Mouse (Mus musculus) B cell, adult (primary cell): ENCODE results near the gene Ramp1. TPM values are rescaled to one million over a fixed set of nuclear protein-coding genes. Genes with fewer than 3 reads are reported as not detected.

Experiments
- total RNA-seq: library from RNA; stranded (reverse); gene quantifications from 4 replicates; pipeline ENCODE4 v1.2.4, GENCODE M21; 2023; ENCODE audit not compliant: inconsistent age

Gene Ramp1
- total RNA-seq: 0.22 to 0.60 TPM in 2 of 4 replicates, not detected in the others

GRCm38 (mm10) chr1:91179533-91180173, at the start of gene Ramp1:
TSS of gene Ramp1 (plus strand) at chr1:91179822.

GRCm38 (mm10) chr1:91144813-91145212, 34.8 kb upstream of the Ramp1 start, which contains the start of gene Rbm44:
TSS of gene Rbm44 (plus strand) at chr1:91145089.

GRCm38 (mm10) chr1:91249564-91250414, 70.2 kb downstream of the Ramp1 start, which contains the start of gene Ube2f:
TSS of gene Ube2f (plus strand) at chr1:91250304.

Other genes with a start within 250 kb of the Ramp1 start
- gene Prlh, start 226.7 kb upstream of the Ramp1 start, total RNA-seq: not detected in 4 replicates
- not detected in 4 replicates for gene Rab17, start 210.2 kb upstream of the Ramp1 start, total RNA-seq
- 115 to 136 TPM (median 127 TPM) in 4 replicates for gene Lrrfip1, start 181.1 kb upstream of the Ramp1 start, total RNA-seq
- 0.61 to 1.00 TPM (median 0.83 TPM) in 4 replicates for gene Rbm44, start 34.7 kb upstream of the Ramp1 start, total RNA-seq
- 49.8 to 62.2 TPM (median 57.1 TPM) in 4 replicates for gene Ube2f, start 70.5 kb downstream of the Ramp1 start, total RNA-seq
- gene Scly, start 118.5 kb downstream of the Ramp1 start, total RNA-seq: 24.4 to 31.8 TPM (median 31.3 TPM) in 4 replicates
- 0.19 TPM in 1 of 4 replicates, not detected in the others for gene Espnl, start 142.3 kb downstream of the Ramp1 start, total RNA-seq
- not detected in 4 replicates for gene Klhl30, start 171.2 kb downstream of the Ramp1 start, total RNA-seq
- not detected in 4 replicates for gene Erfe, start 186.6 kb downstream of the Ramp1 start, total RNA-seq
- gene Ilkap, start 219.0 kb downstream of the Ramp1 start, total RNA-seq: 110 to 118 TPM (median 114 TPM) in 4 replicates
- gene Hes6, start 234.2 kb downstream of the Ramp1 start, total RNA-seq: 32.1 to 42.0 TPM (median 36.4 TPM) in 4 replicates